Mouse (Mus musculus) brain, embryonic 14.5 days (tissue): Measurements from ENCODE around the gene Htra3.

Experiments
- CTCF ChIP-seq: fragments of 200-500 bp; IDR thresholded peaks from 2 replicates; pipeline ENCODE4 v1.5.1; 2012; ENCODE audit warnings: inconsistent platforms, mild to moderate bottlenecking, moderate library complexity, borderline replicate concordance; ENCODE audit not compliant: insufficient read depth, insufficient read length; ENCODE audit errors: extremely low read depth
- POLR2A ChIP-seq: fragments of 200-500 bp; IDR thresholded peaks from 2 replicates; pipeline ENCODE4 v1.6.1; 2012; ENCODE audit warnings: mild to moderate bottlenecking, inconsistent platforms, borderline replicate concordance; ENCODE audit not compliant: poor library complexity, insufficient read depth, insufficient read length, severe bottlenecking; ENCODE audit errors: extremely low read depth

DNA sequence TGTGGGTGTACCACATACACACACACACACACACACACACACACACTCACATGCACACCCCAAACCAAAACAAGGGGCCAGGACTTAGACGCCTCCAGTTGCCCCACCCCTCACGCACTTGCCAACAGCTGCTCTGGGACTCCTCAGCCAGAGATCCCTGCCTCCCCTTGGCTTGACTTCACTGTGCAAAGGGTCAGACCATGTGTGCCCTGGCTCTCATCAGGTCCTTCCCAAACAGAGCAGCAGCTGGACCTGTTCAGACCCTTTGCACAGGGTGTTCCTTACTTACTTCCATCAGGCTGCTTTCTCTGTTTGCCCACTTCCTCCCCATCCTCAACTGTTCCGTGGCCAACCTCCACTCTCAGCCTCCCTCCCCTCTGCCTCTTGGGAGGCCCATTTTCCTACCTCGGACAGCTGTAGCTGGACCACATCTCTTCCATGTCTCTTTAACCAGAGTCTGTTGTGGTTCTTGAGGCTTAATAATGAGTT, 54.8 kb downstream of the Htra3 start:
- no peak for TF ChIP-seq CTCF
- no peak for TF ChIP-seq POLR2A
